Mouse (Mus musculus): Measurements from ENCODE around the gene Jmjd1c. TPM values are rescaled to one million over a fixed set of nuclear protein-coding genes. Genes with fewer than 3 reads are reported as not detected.

Gene Jmjd1c
- polyA plus RNA-seq, 1 experiment from 2014 or later: 43.0 TPM

GRCm38 (mm10) chr10:67283516-67283915, 187.6 kb downstream of the Jmjd1c start:
- H3K9ac ChIP-seq (ENCODE audit: low read length): no peak overlapping the region
- no peak for DNase-seq (ENCODE audit: low spot score)
- no peak for ATAC-seq (ENCODE audit: insufficient number of reproducible peaks, low FRiP score, low TSS enrichment, low read depth)
- peaks cover 6% of the 10 kb centered on the region; the same call in 1 of the 2 replicates for H3K4me1 ChIP-seq (ENCODE audit: control insufficient read depth, insufficient read depth, low read length)
- no peak overlapping the region for H3K4me3 ChIP-seq (ENCODE audit: low read depth, low read length)
- H3K27ac ChIP-seq (replicated peaks; ENCODE audit: low read depth, low read length): no peak overlapping the region
- 83% methylated on average over 9 of the region's 9 CpGs for WGBS
- H3K27me3 ChIP-seq (ENCODE audit: control insufficient read depth, insufficient read depth, low read length): no peaks in the 10 kb centered on the region
- no peaks in the 10 kb centered on the region for H3K36me3 ChIP-seq (ENCODE audit: control insufficient read depth, insufficient read depth, low read length)
- H3K9me3 ChIP-seq (ENCODE audit: control insufficient read depth, low read length): no peaks in the 10 kb centered on the region
- peak overlapping the region; percentile 84; the same call in 1 of the 2 replicates for H3K4me2 ChIP-seq (ENCODE audit: low read depth, severe bottlenecking)

GRCm38 (mm10) chr10:67284311-67284710, 188.4 kb downstream of the Jmjd1c start:
- H3K27me3 ChIP-seq (ENCODE audit: control insufficient read depth, insufficient read depth, low read length): no peaks in the 10 kb centered on the region
- DNase-seq (ENCODE audit: low spot score): peak; percentile 26
- H3K9ac ChIP-seq (ENCODE audit: low read length): peak overlapping the region; percentile 86
- H3K36me3 ChIP-seq (ENCODE audit: control insufficient read depth, insufficient read depth, low read length): no peaks in the 10 kb centered on the region
- H3K4me3 ChIP-seq (ENCODE audit: low read depth, low read length): peak overlapping the region; percentile 95
- WGBS: 2% methylated on average over 10 of the region's 10 CpGs
- H3K27ac ChIP-seq (replicated peaks; ENCODE audit: low read depth, low read length): no peak overlapping the region
- no peaks in the 10 kb centered on the region for H3K9me3 ChIP-seq (ENCODE audit: control insufficient read depth, low read length)
- no peak for ATAC-seq (ENCODE audit: insufficient number of reproducible peaks, low FRiP score, low TSS enrichment, low read depth)
- peak overlapping the region; percentile 84 for H3K4me2 ChIP-seq (ENCODE audit: low read depth, severe bottlenecking)
- peaks cover 6% of the 10 kb centered on the region; the same call in 1 of the 2 replicates for H3K4me1 ChIP-seq (ENCODE audit: control insufficient read depth, insufficient read depth, low read length)

GRCm38 (mm10) chr10:67284761-67285175, 188.8 kb downstream of the Jmjd1c start:
- Histone ChIP-seq H3K9me3 (ENCODE audit: control insufficient read depth, low read length) (no peaks in the 10 kb centered on the region), H3K36me3 (ENCODE audit: control insufficient read depth, insufficient read depth, low read length) (no peaks in the 10 kb centered on the region), H3K27me3 (ENCODE audit: control insufficient read depth, insufficient read depth, low read length) (no peaks in the 10 kb centered on the region), H3K4me2 (ENCODE audit: low read depth, severe bottlenecking) (peak overlapping the region; percentile 84), H3K9ac (ENCODE audit: low read length) (peak overlapping the region; percentile 86), H3K4me3 (ENCODE audit: low read depth, low read length) (peak overlapping the region; percentile 95), H3K4me1 (ENCODE audit: control insufficient read depth, insufficient read depth, low read length) (peaks cover 6% of the 10 kb centered on the region; the same call in 1 of the 2 replicates), H3K27ac (replicated peaks; ENCODE audit: low read depth, low read length) (no peak overlapping the region)
- WGBS: under 1% methylated on average over 29 of the region's 41 CpGs
- DNase-seq (ENCODE audit: low spot score): peak; percentile 40
- no peak; the same call in none of the 2 replicates for ATAC-seq (ENCODE audit: insufficient number of reproducible peaks, low FRiP score, low TSS enrichment, low read depth)

DNA sequence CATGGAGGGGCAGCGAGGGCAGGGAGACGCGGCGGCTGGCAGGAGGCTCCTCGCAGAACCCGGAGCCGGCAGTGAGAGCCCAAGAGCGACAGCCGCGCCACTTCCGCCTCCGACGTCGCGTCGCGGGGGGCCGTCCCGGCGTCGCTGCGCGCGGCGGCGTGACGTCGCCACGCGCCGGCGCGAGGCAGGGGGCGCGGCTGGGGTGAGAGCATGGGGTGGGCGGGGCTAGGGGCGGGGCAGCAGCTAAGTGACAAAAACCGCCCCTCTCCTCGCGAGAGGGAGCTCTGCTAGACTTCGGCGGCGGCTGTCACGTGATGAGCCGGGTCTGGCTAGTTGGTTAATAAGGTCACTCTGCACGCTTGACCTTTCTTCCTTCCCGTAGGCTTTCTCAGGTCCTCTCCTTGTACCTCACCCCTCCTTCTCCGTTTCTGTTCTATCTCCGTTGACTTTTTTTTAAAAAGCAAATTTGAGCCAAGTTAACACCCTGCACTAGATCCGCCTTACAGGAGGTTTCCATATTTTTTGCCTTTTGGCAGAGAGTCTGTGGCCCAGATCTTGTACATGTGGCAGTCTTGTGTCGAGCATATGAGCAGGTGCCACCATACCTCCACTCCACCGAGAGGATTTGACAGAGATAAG, 189.4 kb downstream of the Jmjd1c start, which contains the start of gene Nrbf2:
Gene Nrbf2 (minus strand): TSS at position 130 of the 639 bp plus-strand sequence.
- no peak within 1 kb of the TSS for H3K27ac ChIP-seq (replicated peaks; ENCODE audit: low read depth, low read length)
- ATAC-seq (ENCODE audit: insufficient number of reproducible peaks, low FRiP score, low TSS enrichment, low read depth): peak; percentile 85
- peak within 1 kb of the TSS; percentile 84 for H3K4me2 ChIP-seq (ENCODE audit: low read depth, severe bottlenecking)
- DNase-seq (ENCODE audit: low spot score): peak; percentile 92
- H3K9me3 ChIP-seq (ENCODE audit: control insufficient read depth, low read length): no peaks in the 10 kb centered on the region
- H3K27me3 ChIP-seq (ENCODE audit: control insufficient read depth, insufficient read depth, low read length): no peaks in the 10 kb centered on the region
- WGBS: 3% methylated on average over 49 of the region's 52 CpGs
- H3K4me1 ChIP-seq (ENCODE audit: control insufficient read depth, insufficient read depth, low read length): peaks cover 6% of the 10 kb centered on the region; the same call in 1 of the 2 replicates
- peak within 1 kb of the TSS; percentile 86 for H3K9ac ChIP-seq (ENCODE audit: low read length)
- peak within 1 kb of the TSS; percentile 95 for H3K4me3 ChIP-seq (ENCODE audit: low read depth, low read length)
- H3K36me3 ChIP-seq (ENCODE audit: control insufficient read depth, insufficient read depth, low read length): no peaks in the 10 kb centered on the region

GRCm38 (mm10) chr10:67287877-67288276, 192.0 kb downstream of the Jmjd1c start:
- WGBS: 82% methylated on average over 3 of the region's 3 CpGs
- H3K9ac ChIP-seq (ENCODE audit: low read length): no peak overlapping the region

GRCm38 (mm10) chr10:67290622-67291021, 194.7 kb downstream of the Jmjd1c start:
- H3K9ac ChIP-seq (ENCODE audit: low read length): no peak overlapping the region
- no peaks in the 10 kb centered on the region for H3K27me3 ChIP-seq (ENCODE audit: control insufficient read depth, insufficient read depth, low read length)
- no peak overlapping the region for H3K27ac ChIP-seq (replicated peaks; ENCODE audit: low read depth, low read length)
- no peaks in the 10 kb centered on the region for H3K4me1 ChIP-seq (ENCODE audit: control insufficient read depth, insufficient read depth, low read length)
- H3K9me3 ChIP-seq (ENCODE audit: control insufficient read depth, low read length): no peaks in the 10 kb centered on the region
- ATAC-seq (ENCODE audit: insufficient number of reproducible peaks, low FRiP score, low TSS enrichment, low read depth): no peak
- no peak overlapping the region for H3K4me3 ChIP-seq (ENCODE audit: low read depth, low read length)
- DNase-seq (ENCODE audit: low spot score): no peak
- 55% methylated on average over 4 of the region's 4 CpGs for WGBS
- H3K4me2 ChIP-seq (ENCODE audit: low read depth, severe bottlenecking): no peak overlapping the region
- no peaks in the 10 kb centered on the region for H3K36me3 ChIP-seq (ENCODE audit: control insufficient read depth, insufficient read depth, low read length)

More at GRCm38 (mm10) chr10:67287877-67288276, 192.0 kb downstream of the Jmjd1c start:
- H3K27ac ChIP-seq (replicated peaks; ENCODE audit: low read depth, low read length): no peak overlapping the region
- H3K4me1 ChIP-seq (ENCODE audit: control insufficient read depth, insufficient read depth, low read length): peaks cover 3% of the 10 kb centered on the region; the same call in 1 of the 2 replicates
- H3K9me3 ChIP-seq (ENCODE audit: control insufficient read depth, low read length): no peaks in the 10 kb centered on the region
- no peak overlapping the region for H3K4me2 ChIP-seq (ENCODE audit: low read depth, severe bottlenecking)
- ATAC-seq (ENCODE audit: insufficient number of reproducible peaks, low FRiP score, low TSS enrichment, low read depth) (no peak), DNase-seq (ENCODE audit: low spot score) (no peak)
- H3K36me3 ChIP-seq (ENCODE audit: control insufficient read depth, insufficient read depth, low read length): no peaks in the 10 kb centered on the region
- no peaks in the 10 kb centered on the region for H3K27me3 ChIP-seq (ENCODE audit: control insufficient read depth, insufficient read depth, low read length)
- H3K4me3 ChIP-seq (ENCODE audit: low read depth, low read length): no peak overlapping the region

DNA sequence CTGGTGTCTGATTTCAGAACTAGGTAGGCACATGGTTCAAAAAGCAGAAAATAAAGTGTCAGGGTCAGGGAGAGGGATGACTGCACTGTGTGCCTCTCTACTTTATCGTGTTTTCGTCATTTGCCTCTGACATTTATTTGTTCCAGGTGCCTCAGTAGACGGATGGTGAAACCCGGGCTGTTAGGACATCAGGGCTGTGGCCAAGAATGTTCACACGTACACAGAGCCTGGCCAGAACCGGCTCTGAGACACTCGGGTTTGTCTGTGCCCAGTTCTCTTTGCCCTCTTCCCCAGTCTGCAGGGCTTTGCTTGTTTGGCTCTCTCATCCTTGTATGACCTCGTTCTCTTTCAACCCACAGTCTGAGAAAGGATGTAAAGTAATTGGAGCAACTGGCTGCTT, 195.2 kb downstream of the Jmjd1c start:
- Histone ChIP-seq H3K27me3 (ENCODE audit: control insufficient read depth, insufficient read depth, low read length) (no peaks in the 10 kb centered on the region), H3K36me3 (ENCODE audit: control insufficient read depth, insufficient read depth, low read length) (no peaks in the 10 kb centered on the region), H3K9me3 (ENCODE audit: control insufficient read depth, low read length) (no peaks in the 10 kb centered on the region), H3K27ac (replicated peaks; ENCODE audit: low read depth, low read length) (no peak overlapping the region), H3K4me3 (ENCODE audit: low read depth, low read length) (no peak overlapping the region), H3K9ac (ENCODE audit: low read length) (no peak overlapping the region), H3K4me1 (ENCODE audit: control insufficient read depth, insufficient read depth, low read length) (no peaks in the 10 kb centered on the region), H3K4me2 (ENCODE audit: low read depth, severe bottlenecking) (no peak overlapping the region)
- ATAC-seq (ENCODE audit: insufficient number of reproducible peaks, low FRiP score, low TSS enrichment, low read depth) (no peak), DNase-seq (ENCODE audit: low spot score) (no peak)
- WGBS: 34% methylated on average over 8 of the region's 8 CpGs

- ATAC-seq (ENCODE audit: insufficient number of reproducible peaks, low FRiP score, low TSS enrichment, low read depth) (no peak), DNase-seq (ENCODE audit: low spot score) (no peak)
- WGBS: 69% methylated on average over 5 of the region's 5 CpGs
- Histone ChIP-seq H3K4me1 (ENCODE audit: control insufficient read depth, insufficient read depth, low read length) (no peaks in the 10 kb centered on the region), H3K9ac (ENCODE audit: low read length) (no peak overlapping the region), H3K27me3 (ENCODE audit: control insufficient read depth, insufficient read depth, low read length) (no peaks in the 10 kb centered on the region), H3K27ac (replicated peaks; ENCODE audit: low read depth, low read length) (no peak overlapping the region), H3K4me2 (ENCODE audit: low read depth, severe bottlenecking) (no peak overlapping the region), H3K4me3 (ENCODE audit: low read depth, low read length) (no peak overlapping the region), H3K9me3 (ENCODE audit: control insufficient read depth, low read length) (no peaks in the 10 kb centered on the region), H3K36me3 (ENCODE audit: control insufficient read depth, insufficient read depth, low read length) (no peaks in the 10 kb centered on the region)
Measured at GRCm38 (mm10) chr10:67295331-67295730, 199.4 kb downstream of the Jmjd1c start.

Measured in limb, embryonic 11.5 days (tissue).